23 mouse cellular contexts compared by ENCODE assay signal in genomic region chr6:30126060-30126459, GRCm38 (mm10).
A peak's percentile ranks its signal among the peaks of the same experiment; 100 is the strongest.
DNase-seq lines count a peak whose midpoint lies in the region; ATAC-seq and TF ChIP-seq lines count a peak whose summit lies in the region.
"Had no signal": no experiment of that assay in that cellular context is flagged by ENCODE, and none has a peak within 500 bp of the region (broad histone marks: within the 10 kb centered on the region; RNA-seq: fewer than 3 reads in every experiment).

No protein-coding gene starts in this region.

- H3K27ac ChIP-seq in heart, embryonic 10.5 days = no peak overlapping the region
- H3K27ac ChIP-seq in liver, embryonic 14.5 days = no peak overlapping the region
- no peak overlapping the region for H3K27ac ChIP-seq in forebrain, embryonic 10.5 days
- no peak overlapping the region for H3K27ac ChIP-seq in forebrain, embryonic 12.5 days
- H3K27ac ChIP-seq: embryonic facial prominence, embryonic 15.5 days; forebrain, embryonic 13.5 days; gastrocnemius, adult 2 months; hindbrain, embryonic 12.5 days had no signal

- H3K9me3 ChIP-seq in heart, embryonic 10.5 days = no peaks in the 10 kb centered on the region
- no peaks in the 10 kb centered on the region for H3K9me3 ChIP-seq in liver, embryonic 14.5 days (ENCODE audit: control insufficient read depth, low read length)
- no peaks in the 10 kb centered on the region for H3K9me3 ChIP-seq in forebrain, embryonic 10.5 days
- H3K9me3 ChIP-seq in forebrain, embryonic 12.5 days = no peaks in the 10 kb centered on the region
- H3K9me3 ChIP-seq: embryonic facial prominence, embryonic 15.5 days; forebrain, embryonic 13.5 days; hindbrain, embryonic 12.5 days had no signal

- no peak overlapping the region for H3K4me3 ChIP-seq in heart, embryonic 10.5 days
- no peak overlapping the region for H3K4me3 ChIP-seq in liver, embryonic 14.5 days (ENCODE audit: insufficient read depth in 1 of 2, low read depth in 2 of 2, low read length in 2 of 2)
- H3K4me3 ChIP-seq in forebrain, embryonic 10.5 days = no peak overlapping the region
- no peak overlapping the region for H3K4me3 ChIP-seq in forebrain, embryonic 12.5 days (replicated peaks)
- H3K4me3 ChIP-seq: embryonic facial prominence, embryonic 15.5 days; forebrain, embryonic 13.5 days; gastrocnemius, adult 2 months; hindbrain, embryonic 12.5 days had no signal

- TF ChIP-seq CTCF in liver, embryonic 14.5 days (IDR thresholded peaks at IDR 0.05; ENCODE audit: low read depth) = no peak

- peak; percentile 76 for DNase-seq in heart, adult 11 months
- DNase-seq in heart, embryonic 10.5 days (ENCODE audit: low spot score) = no peak
- peak; percentile 52 for DNase-seq in liver
- no peak for DNase-seq in liver, embryonic 14.5 days (ENCODE audit: low read depth in 3 of 3, low spot score in 3 of 3)
- no peak for DNase-seq in T-cell, adult 2 months (ENCODE audit: low spot score)
- DNase-seq in forebrain, embryonic 10.5 days (ENCODE audit: extremely low spot score, low spot score) = no peak
- DNase-seq: adrenal gland, adult 8-10 months; adrenal gland, postnatal 36 days; B cell, adult 2 months; cerebellum, adult 8-10 months; cerebellum, postnatal 14 days; embryo, embryonic 11 days; gastrocnemius, adult 2 months; gastrocnemius, postnatal 25 days; heart, postnatal 10 days; heart, postnatal 4 days had no signal

- H3K4me2 ChIP-seq in liver, embryonic 14.5 days (ENCODE audit: low read depth) = no peak overlapping the region
- H3K4me2 ChIP-seq in forebrain, embryonic 12.5 days = no peak overlapping the region
- H3K4me2 ChIP-seq: embryonic facial prominence, embryonic 15.5 days; forebrain, embryonic 13.5 days; hindbrain, embryonic 12.5 days had no signal

- TF ChIP-seq EP300 in liver, embryonic 14.5 days (IDR thresholded peaks at IDR 0.05; ENCODE audit: low read depth) = 0 out of 2 replicates have a peak, but pooled peaks have one; percentile 33

- H3K9ac ChIP-seq in liver, embryonic 14.5 days (replicated peaks) = no peak overlapping the region
- no peak overlapping the region for H3K9ac ChIP-seq in forebrain, embryonic 12.5 days
- H3K9ac ChIP-seq: embryonic facial prominence, embryonic 15.5 days; forebrain, embryonic 13.5 days; hindbrain, embryonic 12.5 days had no signal

- 91% methylated on average over 7 of the region's 7 CpGs for WGBS in heart, embryonic 10.5 days
- WGBS in liver, embryonic 14.5 days (ENCODE audit: insufficient replicate concordance) = 71% methylated on average over 7 of the region's 7 CpGs
- WGBS in forebrain, embryonic 10.5 days = 96% methylated on average over 7 of the region's 7 CpGs
- 92% methylated on average over 7 of the region's 7 CpGs for WGBS in forebrain, embryonic 12.5 days

- peaks cover 71% of the 10 kb centered on the region for H3K36me3 ChIP-seq in heart, embryonic 10.5 days
- peaks cover 43% of the 10 kb centered on the region for H3K36me3 ChIP-seq in liver, embryonic 14.5 days (replicated peaks; ENCODE audit: control insufficient read depth, insufficient read depth, low read depth)
- peaks cover 85% of the 10 kb centered on the region for H3K36me3 ChIP-seq in forebrain, embryonic 10.5 days (replicated peaks)
- peaks cover 63% of the 10 kb centered on the region for H3K36me3 ChIP-seq in forebrain, embryonic 12.5 days (replicated peaks)

- ATAC-seq in liver, embryonic 14.5 days (ENCODE audit: insufficient read depth) = peak; percentile 65; the same call in 1 of the 2 replicates
- peak; percentile 55 for ATAC-seq in megakaryocyte-erythroid progenitor cell, adult 5-6 weeks (replicated peaks; ENCODE audit: low FRiP score, low TSS enrichment, poor library complexity, severe bottlenecking)
- no peak for ATAC-seq in forebrain, embryonic 12.5 days (ENCODE audit: low FRiP score)
- ATAC-seq: CD4-positive, CD25-positive, alpha-beta regulatory T cell, adult 4 months; forebrain, embryonic 13.5 days; hindbrain, embryonic 16.5 days had no signal

- no peaks in the 10 kb centered on the region for H3K27me3 ChIP-seq in heart, embryonic 10.5 days (ENCODE audit: insufficient read depth, poor library complexity, severe bottlenecking)
- H3K27me3 ChIP-seq in liver, embryonic 14.5 days (ENCODE audit: control insufficient read depth, insufficient read depth, low read length) = no peaks in the 10 kb centered on the region
- H3K27me3 ChIP-seq in forebrain, embryonic 10.5 days (ENCODE audit: poor library complexity, severe bottlenecking) = no peaks in the 10 kb centered on the region
- H3K27me3 ChIP-seq in forebrain, embryonic 12.5 days = no peaks in the 10 kb centered on the region
- H3K27me3 ChIP-seq: embryonic facial prominence, embryonic 15.5 days; forebrain, embryonic 13.5 days; hindbrain, embryonic 12.5 days had no signal

- H3K4me1 ChIP-seq in heart, embryonic 10.5 days = no peaks in the 10 kb centered on the region
- H3K4me1 ChIP-seq in liver, embryonic 14.5 days (replicated peaks; ENCODE audit: control insufficient read depth in 2 of 2, insufficient read depth in 2 of 2, low read length in 1 of 2) = peaks cover 0 to 2% of the 10 kb centered on the region in 2 experiments; a peak in 1 of 4 replicates
- H3K4me1 ChIP-seq in forebrain, embryonic 10.5 days = no peaks in the 10 kb centered on the region
- H3K4me1 ChIP-seq in forebrain, embryonic 12.5 days = no peaks in the 10 kb centered on the region; the same call in 1 of the 2 replicates
- H3K4me1 ChIP-seq: embryonic facial prominence, embryonic 15.5 days; forebrain, embryonic 13.5 days; hindbrain, embryonic 12.5 days had no signal

Comparison
In these comparisons a context has a peak if more than half of its experiments do, and no peak if none do; other contexts are left out.
1. DNase-seq: peak in heart, adult 11 months (single experiment) and liver (single experiment); none in heart, embryonic 10.5 days (single experiment), liver, embryonic 14.5 days (0 of 3), T-cell, adult 2 months (single experiment) and forebrain, embryonic 10.5 days (single experiment).